Mouse (Mus musculus): ENCODE results near the gene Cirbp. TPM values are rescaled to one million over a fixed set of nuclear protein-coding genes. Genes with fewer than 3 reads are reported as not detected.
"Not testable (repeated sequence)": the region's sequence is repeated elsewhere in the genome, so short reads cannot be mapped to it uniquely, and the experiment has no call there.

Gene Cirbp
- polyA plus RNA-seq, 1 experiment, result 39.5 TPM

DNA sequence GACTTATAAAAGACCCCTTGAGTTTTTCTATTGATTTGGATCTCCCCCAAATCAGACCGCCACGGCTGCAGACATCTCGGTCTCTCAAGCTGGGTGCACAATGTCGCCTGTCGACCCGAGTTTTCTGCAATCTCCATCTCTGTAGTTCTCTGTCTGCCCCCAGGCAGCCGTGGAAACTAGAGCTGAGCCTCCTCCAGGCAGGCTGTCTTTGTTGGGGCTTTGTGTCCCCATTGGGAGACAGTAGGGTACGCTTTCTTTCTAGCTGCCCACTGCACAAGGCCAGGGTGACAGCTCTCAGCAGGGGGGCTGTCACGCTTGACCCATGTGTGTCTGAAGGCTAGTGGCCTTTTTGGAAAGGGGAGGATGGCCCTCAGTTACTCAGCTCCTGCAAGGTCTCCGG is 41.9 kb downstream of the Cirbp start:
- no peaks in the 10 kb centered on the region for H3K36me3 ChIP-seq (replicated peaks; ENCODE audit: low read length)
- no peak for TF ChIP-seq GATA1 (IDR thresholded peaks at IDR 0.05; ENCODE audit: borderline replicate concordance, low read length)
- TF ChIP-seq FLI1 (IDR thresholded peaks at IDR 0.05; ENCODE audit: low read length), result no peak
- no peak overlapping the region for H3K4me3 ChIP-seq (replicated peaks)
- no peaks in the 10 kb centered on the region for H3K9me3 ChIP-seq
- peaks cover 14% of the 10 kb centered on the region for H3K4me1 ChIP-seq
- H3K27me3 ChIP-seq (replicated peaks), result peaks cover 63% of the 10 kb centered on the region

DNA sequence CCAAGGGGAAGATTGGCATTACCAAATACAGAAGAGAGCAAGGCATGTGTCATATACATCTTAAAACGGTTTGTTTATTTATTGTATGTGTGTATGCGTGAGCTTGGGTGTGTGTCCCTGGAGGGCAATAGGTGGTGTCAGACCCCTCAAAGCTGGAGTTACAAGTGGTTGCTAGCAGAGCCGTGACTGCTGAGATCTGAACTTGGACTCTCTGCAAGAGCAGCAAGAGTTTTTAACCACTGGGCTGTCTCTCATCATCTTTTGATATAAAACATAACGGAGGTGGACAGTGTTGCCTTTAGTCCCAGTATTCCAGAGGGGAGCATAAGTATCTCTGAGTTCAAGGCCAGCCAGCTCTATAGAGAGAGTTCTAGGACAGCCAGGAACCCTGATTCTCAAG is 42.5 kb downstream of the Cirbp start:
- TF ChIP-seq GATA1 (IDR thresholded peaks at IDR 0.05; ENCODE audit: borderline replicate concordance, low read length), result no peak
- no peak for TF ChIP-seq FLI1 (IDR thresholded peaks at IDR 0.05; ENCODE audit: low read length)
- no peak overlapping the region for H3K4me3 ChIP-seq (replicated peaks)
- no peaks in the 10 kb centered on the region for H3K36me3 ChIP-seq (replicated peaks; ENCODE audit: low read length)
- peaks cover 64% of the 10 kb centered on the region for H3K27me3 ChIP-seq (replicated peaks)
- H3K4me1 ChIP-seq, result peaks cover 14% of the 10 kb centered on the region
- no peaks in the 10 kb centered on the region for H3K9me3 ChIP-seq

GRCm38 (mm10) chr10:80208841-80209371 is 43.1 kb downstream of the Cirbp start:
- H3K27me3 ChIP-seq (replicated peaks), result peaks cover 62% of the 10 kb centered on the region

DNA sequence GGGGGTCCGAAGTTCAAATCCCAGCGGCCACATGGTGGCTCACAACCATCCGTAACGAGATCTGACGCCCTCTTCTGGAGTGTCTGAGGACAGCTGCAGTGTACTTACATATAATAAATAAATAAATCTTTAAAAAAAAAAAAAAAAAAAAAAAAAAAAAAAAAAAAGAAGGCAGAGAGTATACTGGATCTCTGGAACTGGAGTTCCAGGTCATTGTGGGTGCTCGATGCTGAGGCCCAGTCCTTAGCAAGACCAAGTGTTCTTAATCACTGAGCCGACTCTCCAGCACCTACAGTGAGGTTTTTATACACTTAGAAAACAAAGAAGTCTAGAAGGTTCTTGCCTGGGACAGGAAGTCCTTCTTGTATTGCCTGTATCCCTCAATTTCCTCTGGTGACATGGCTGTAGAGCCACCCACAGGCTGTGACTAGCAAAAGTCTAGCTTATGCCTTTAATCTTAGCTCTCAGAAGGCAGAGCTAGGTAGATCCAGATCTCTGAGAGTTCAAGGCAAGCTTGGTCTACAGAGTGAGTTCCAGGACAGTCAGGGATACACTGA is 45.8 kb downstream of the Cirbp start:
- not testable (repeated sequence) for H3K36me3 ChIP-seq (replicated peaks; ENCODE audit: low read length); H3K4me3 ChIP-seq (replicated peaks); H3K9me3 ChIP-seq
- H3K27me3 ChIP-seq (replicated peaks), result peaks cover 55% of the 10 kb centered on the region
- H3K4me1 ChIP-seq, result peaks cover 11% of the 10 kb centered on the region

More at GRCm38 (mm10) chr10:80208841-80209371, 43.1 kb downstream of the Cirbp start:
- TF ChIP-seq FLI1 (IDR thresholded peaks at IDR 0.05; ENCODE audit: low read length), result no peak
- no peak for TF ChIP-seq GATA1 (IDR thresholded peaks at IDR 0.05; ENCODE audit: borderline replicate concordance, low read length)
- Histone ChIP-seq H3K9me3 (no peaks in the 10 kb centered on the region), H3K36me3 (replicated peaks; ENCODE audit: low read length) (no peaks in the 10 kb centered on the region), H3K4me1 (peaks cover 12% of the 10 kb centered on the region), H3K4me3 (replicated peaks) (no peak overlapping the region)

DNA sequence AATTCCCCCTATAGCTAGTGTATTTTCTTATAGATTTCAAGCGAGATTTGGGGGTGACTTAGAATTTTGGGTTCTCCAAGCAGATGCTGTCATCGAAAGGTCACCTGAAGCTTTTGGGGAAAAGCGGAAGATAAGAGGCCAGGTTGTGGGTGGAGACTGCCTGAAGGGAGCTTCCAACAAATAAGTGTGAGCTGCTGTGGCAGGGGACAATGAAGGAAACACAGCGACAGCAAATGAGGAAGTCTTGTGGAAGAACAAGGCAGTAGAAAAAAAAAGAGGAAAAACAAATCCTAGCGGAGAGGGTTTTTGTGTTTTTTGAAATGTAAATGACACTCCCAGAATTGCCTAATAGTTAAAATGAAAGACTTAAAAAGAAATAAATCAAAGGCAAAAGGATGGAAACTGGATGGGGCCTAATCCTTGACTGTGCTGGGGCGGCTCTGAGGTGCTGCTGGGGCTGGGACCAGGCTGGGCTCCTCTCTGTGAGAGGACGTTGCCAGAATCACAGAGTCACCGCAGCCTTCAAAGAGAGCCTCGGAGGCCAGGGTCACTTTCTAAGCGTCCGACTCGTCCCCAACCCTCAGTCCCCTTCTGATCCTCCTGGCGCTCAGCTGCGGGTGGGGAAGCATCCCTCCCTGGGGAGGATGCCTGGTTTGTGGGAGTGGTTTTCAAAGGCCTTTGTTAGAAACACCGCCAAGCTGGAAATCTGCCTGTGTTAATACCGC is 49.4 kb downstream of the Cirbp start:
- H3K27me3 ChIP-seq (replicated peaks), result peaks cover 48% of the 10 kb centered on the region
- no peaks in the 10 kb centered on the region for H3K36me3 ChIP-seq (replicated peaks; ENCODE audit: low read length)
- no peaks in the 10 kb centered on the region for H3K9me3 ChIP-seq
- no peak overlapping the region for H3K4me3 ChIP-seq (replicated peaks)
- H3K4me1 ChIP-seq, result peaks cover 11% of the 10 kb centered on the region
- TF ChIP-seq FLI1 (IDR thresholded peaks at IDR 0.05; ENCODE audit: low read length), result no peak
- no peak for TF ChIP-seq GATA1 (IDR thresholded peaks at IDR 0.05; ENCODE audit: borderline replicate concordance, low read length)

GRCm38 (mm10) chr10:80220676-80221075 is 54.9 kb downstream of the Cirbp start:
- no peaks in the 10 kb centered on the region for H3K36me3 ChIP-seq (replicated peaks; ENCODE audit: low read length)
- H3K9me3 ChIP-seq, result no peaks in the 10 kb centered on the region
- H3K4me1 ChIP-seq, result peaks cover 18% of the 10 kb centered on the region
- no peak overlapping the region for H3K4me3 ChIP-seq (replicated peaks)
- peaks cover 70% of the 10 kb centered on the region for H3K27me3 ChIP-seq (replicated peaks)
- TF ChIP-seq FLI1 (IDR thresholded peaks at IDR 0.05; ENCODE audit: low read length) (no peak), GATA1 (IDR thresholded peaks at IDR 0.05; ENCODE audit: borderline replicate concordance, low read length) (no peak)

Other genes starting within 250 kb of the Cirbp start
- gene Kiss1r, start 249.0 kb upstream of the Cirbp start, polyA plus RNA-seq (2012; ENCODE audit: insufficient read depth, low replicate concordance), result 2.7 and 4.5 TPM in 2 replicates
- gene R3hdm4, start 244.8 kb upstream of the Cirbp start, polyA plus RNA-seq (2012; ENCODE audit: insufficient read depth, low replicate concordance), result 418 and 597 TPM in 2 replicates
- gene Arid3a, start 238.9 kb upstream of the Cirbp start, polyA plus RNA-seq (2012; ENCODE audit: insufficient read depth, low replicate concordance), result 89.7 and 142 TPM in 2 replicates
- gene Wdr18, start 205.8 kb upstream of the Cirbp start, polyA plus RNA-seq (2012; ENCODE audit: insufficient read depth, low replicate concordance), result 22.2 and 23.8 TPM in 2 replicates
- gene Grin3b, start 195.3 kb upstream of the Cirbp start, polyA plus RNA-seq (2012; ENCODE audit: insufficient read depth, low replicate concordance), result not detected in 2 replicates
- gene Tmem259, start 181.7 kb upstream of the Cirbp start, polyA plus RNA-seq (2012; ENCODE audit: insufficient read depth, low replicate concordance), result 293 and 686 TPM in 2 replicates
- 1,011 and 1,303 TPM in 2 replicates for gene Cnn2, start 177.4 kb upstream of the Cirbp start, polyA plus RNA-seq (2012; ENCODE audit: insufficient read depth, low replicate concordance)
- 47.4 and 62.2 TPM in 2 replicates for gene Abca7, start 169.5 kb upstream of the Cirbp start, polyA plus RNA-seq (2012; ENCODE audit: insufficient read depth, low replicate concordance)
- 375 and 477 TPM in 2 replicates for gene Arhgap45, start 149.3 kb upstream of the Cirbp start, polyA plus RNA-seq (2012; ENCODE audit: insufficient read depth, low replicate concordance)
- gene Polr2e, start 126.2 kb upstream of the Cirbp start, polyA plus RNA-seq (2012; ENCODE audit: insufficient read depth, low replicate concordance), result 147 and 260 TPM in 2 replicates
- gene Gpx4, start 118.8 kb upstream of the Cirbp start, polyA plus RNA-seq (2012; ENCODE audit: insufficient read depth, low replicate concordance), result 3,942 and 9,172 TPM in 2 replicates
- gene Sbno2, start 60.4 kb upstream of the Cirbp start, polyA plus RNA-seq (2012; ENCODE audit: insufficient read depth, low replicate concordance), result 151 and 347 TPM in 2 replicates
- gene Stk11, start 50.2 kb upstream of the Cirbp start, polyA plus RNA-seq (2012; ENCODE audit: insufficient read depth, low replicate concordance), result 153 and 200 TPM in 2 replicates
- 1,192 and 1,533 TPM in 2 replicates for gene Atp5d, start 27.4 kb upstream of the Cirbp start, polyA plus RNA-seq (2012; ENCODE audit: insufficient read depth, low replicate concordance)
- 4.8 and 11.7 TPM in 2 replicates for gene Cbarp, start 25.1 kb upstream of the Cirbp start, polyA plus RNA-seq (2012; ENCODE audit: insufficient read depth, low replicate concordance)
- 171 and 203 TPM in 2 replicates for gene Midn, start 17.7 kb upstream of the Cirbp start, polyA plus RNA-seq (2012; ENCODE audit: insufficient read depth, low replicate concordance)
- gene 1600002K03Rik, start 7.0 kb downstream of the Cirbp start, polyA plus RNA-seq (2012; ENCODE audit: insufficient read depth, low replicate concordance), result 3.0 and 7.7 TPM in 2 replicates
- gene Efna2, start 13.5 kb downstream of the Cirbp start, polyA plus RNA-seq (2012; ENCODE audit: insufficient read depth, low replicate concordance), result 0.79 and 1.6 TPM in 2 replicates
- gene Mum1, start 60.4 kb downstream of the Cirbp start, polyA plus RNA-seq (2012; ENCODE audit: insufficient read depth, low replicate concordance), result 9.6 TPM in 2 replicates
- 226 and 551 TPM in 2 replicates for gene Ndufs7, start 83.1 kb downstream of the Cirbp start, polyA plus RNA-seq (2012; ENCODE audit: insufficient read depth, low replicate concordance)
- 3.2 and 11.3 TPM in 2 replicates for gene Gamt, start 95.0 kb downstream of the Cirbp start, polyA plus RNA-seq (2012; ENCODE audit: insufficient read depth, low replicate concordance)
- gene Dazap1, start 95.5 kb downstream of the Cirbp start, polyA plus RNA-seq (2012; ENCODE audit: insufficient read depth, low replicate concordance), result 384 and 552 TPM in 2 replicates
- gene Rps15, start 126.5 kb downstream of the Cirbp start, polyA plus RNA-seq (2012; ENCODE audit: insufficient read depth, low replicate concordance), result 7,349 and 10,126 TPM in 2 replicates
- gene Apc2, start 130.0 kb downstream of the Cirbp start, polyA plus RNA-seq (2012; ENCODE audit: insufficient read depth, low replicate concordance), result 0.92 and 4.5 TPM in 2 replicates
- 62.0 and 88.2 TPM in 2 replicates for gene 2310011J03Rik, start 154.6 kb downstream of the Cirbp start, polyA plus RNA-seq (2012; ENCODE audit: insufficient read depth, low replicate concordance)
- 15.1 and 26.0 TPM in 2 replicates for gene Pcsk4, start 163.5 kb downstream of the Cirbp start, polyA plus RNA-seq (2012; ENCODE audit: insufficient read depth, low replicate concordance)
- 19.0 and 21.1 TPM in 2 replicates for gene Reep6, start 164.0 kb downstream of the Cirbp start, polyA plus RNA-seq (2012; ENCODE audit: insufficient read depth, low replicate concordance)
- gene Adamtsl5, start 182.4 kb downstream of the Cirbp start, polyA plus RNA-seq (2012; ENCODE audit: insufficient read depth, low replicate concordance), result 27.2 and 34.8 TPM in 2 replicates
- gene Plk5, start 190.5 kb downstream of the Cirbp start, polyA plus RNA-seq (2012; ENCODE audit: insufficient read depth, low replicate concordance), result not detected in 2 replicates
- 17.2 and 29.0 TPM in 2 replicates for gene Mex3d, start 221.7 kb downstream of the Cirbp start, polyA plus RNA-seq (2012; ENCODE audit: insufficient read depth, low replicate concordance)
- gene Mbd3, start 233.6 kb downstream of the Cirbp start, polyA plus RNA-seq (2012; ENCODE audit: insufficient read depth, low replicate concordance), result 199 and 247 TPM in 2 replicates
- gene Uqcr11, start 240.8 kb downstream of the Cirbp start, polyA plus RNA-seq (2012; ENCODE audit: insufficient read depth, low replicate concordance), result 441 and 1,591 TPM in 2 replicates